In the genomic region with DNA sequence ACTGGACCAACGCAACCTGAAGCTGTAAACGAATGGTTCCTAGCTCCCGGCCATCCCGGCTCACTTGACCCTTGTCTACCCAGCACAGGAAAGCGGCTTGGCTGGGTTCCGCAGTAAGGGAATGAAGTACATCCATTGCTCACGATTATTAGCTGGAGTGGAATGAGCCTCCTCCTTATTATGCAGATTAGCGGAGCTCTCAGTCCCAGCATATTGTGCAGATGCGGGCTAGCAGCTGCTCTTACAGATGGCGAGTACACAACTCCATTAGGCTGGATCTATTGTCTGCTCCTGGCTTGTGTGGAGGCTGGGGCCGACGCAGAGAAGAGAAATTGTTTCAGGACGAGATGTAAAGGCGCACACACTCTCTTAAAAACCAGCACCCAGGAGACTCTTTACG, we compare ENCODE assay signal across 8 mouse cellular contexts.
DNase-seq lines count a peak whose midpoint lies in the region; ATAC-seq and TF ChIP-seq lines count a peak whose summit lies in the region.

No protein-coding gene starts in this region.

- peak; percentile 98 for ATAC-seq in hindbrain, embryonic 12.5 days (ENCODE audit: low FRiP score)
- peak; percentile 98 for ATAC-seq in midbrain, embryonic 12.5 days (ENCODE audit: low FRiP score, low read depth)
- no peak for ATAC-seq in intestine, embryonic 15.5 days

- H3K27ac ChIP-seq in hindbrain, embryonic 12.5 days: peak overlapping the region; percentile 79
- peak overlapping the region; percentile 83 for H3K27ac ChIP-seq in midbrain, embryonic 12.5 days (replicated peaks)
- no peak overlapping the region for H3K27ac ChIP-seq in intestine, embryonic 15.5 days

- H3K4me3 ChIP-seq in E14TG2a.4 (replicated peaks; ENCODE audit: low read length): 0 out of 2 replicates have a peak overlapping the region, but pooled peaks have one; percentile 17
- no peak overlapping the region for H3K4me3 ChIP-seq in hindbrain, embryonic 12.5 days
- peak overlapping the region; percentile 17 for H3K4me3 ChIP-seq in midbrain, embryonic 12.5 days
- H3K4me3 ChIP-seq in intestine, embryonic 15.5 days (replicated peaks): no peak overlapping the region

- peak; percentile 64 for DNase-seq in embryo, embryonic 10 days (ENCODE audit: low spot score)
- no peak for DNase-seq in thymus, postnatal 4 days
- no peak for DNase-seq in B cell, adult 2 months
- DNase-seq in natural killer cell, adult 2 months (ENCODE audit: low spot score in 2 of 2): no peak

- H3K4me2 ChIP-seq in hindbrain, embryonic 12.5 days (replicated peaks): peak overlapping the region; percentile 32
- peak overlapping the region; percentile 37 for H3K4me2 ChIP-seq in midbrain, embryonic 12.5 days (replicated peaks)
- H3K4me2 ChIP-seq in intestine, embryonic 15.5 days (replicated peaks): no peak overlapping the region; the same call in 1 of the 2 replicates

- H3K36me3 ChIP-seq in E14TG2a.4 (ENCODE audit: insufficient read depth, low read length): no peaks in the 10 kb centered on the region
- H3K36me3 ChIP-seq in hindbrain, embryonic 12.5 days: no peaks in the 10 kb centered on the region
- H3K36me3 ChIP-seq in midbrain, embryonic 12.5 days: no peaks in the 10 kb centered on the region
- no peaks in the 10 kb centered on the region for H3K36me3 ChIP-seq in intestine, embryonic 15.5 days

- WGBS in hindbrain, embryonic 12.5 days: 33% methylated on average over 15 of the region's 15 CpGs
- WGBS in midbrain, embryonic 12.5 days: 17% methylated on average over 15 of the region's 15 CpGs
- 62% methylated on average over 15 of the region's 15 CpGs for WGBS in intestine, embryonic 15.5 days

- no peaks in the 10 kb centered on the region for H3K27me3 ChIP-seq in E14TG2a.4 (ENCODE audit: insufficient read depth, low read length)
- no peaks in the 10 kb centered on the region for H3K27me3 ChIP-seq in hindbrain, embryonic 12.5 days
- H3K27me3 ChIP-seq in midbrain, embryonic 12.5 days: 0 out of 2 replicates have a peak, but pooled peaks cover 5% of the 10 kb centered on the region
- H3K27me3 ChIP-seq in intestine, embryonic 15.5 days (replicated peaks): no peaks in the 10 kb centered on the region

- no peak overlapping the region for H3K9ac ChIP-seq in hindbrain, embryonic 12.5 days
- H3K9ac ChIP-seq in midbrain, embryonic 12.5 days (replicated peaks): peak overlapping the region; percentile 1; the same call in 1 of the 2 replicates
- no peak overlapping the region for H3K9ac ChIP-seq in intestine, embryonic 15.5 days

- peaks cover 7% of the 10 kb centered on the region; the same call in 1 of the 2 replicates for H3K9me3 ChIP-seq in E14TG2a.4 (ENCODE audit: low read length)
- H3K9me3 ChIP-seq in hindbrain, embryonic 12.5 days (replicated peaks): no peaks in the 10 kb centered on the region
- H3K9me3 ChIP-seq in midbrain, embryonic 12.5 days: no peaks in the 10 kb centered on the region
- no peaks in the 10 kb centered on the region for H3K9me3 ChIP-seq in intestine, embryonic 15.5 days

- peaks cover 5% of the 10 kb centered on the region for H3K4me1 ChIP-seq in E14TG2a.4 (replicated peaks; ENCODE audit: low read depth, low read length)
- H3K4me1 ChIP-seq in hindbrain, embryonic 12.5 days: peaks cover 7% of the 10 kb centered on the region
- peaks cover 12% of the 10 kb centered on the region for H3K4me1 ChIP-seq in midbrain, embryonic 12.5 days
- no peaks in the 10 kb centered on the region for H3K4me1 ChIP-seq in intestine, embryonic 15.5 days (replicated peaks)

- TF ChIP-seq CTCF in E14TG2a.4 (conservative IDR thresholded peaks at IDR 0.05; ENCODE audit: low read length): no peak

Comparison
In these comparisons a context has a peak if more than half of its experiments do, and no peak if none do; other contexts are left out.
1. H3K4me3 ChIP-seq: peak in E14TG2a.4 (single experiment) and midbrain, embryonic 12.5 days (single experiment); none in hindbrain, embryonic 12.5 days (single experiment) and intestine, embryonic 15.5 days (single experiment).